Mouse (Mus musculus) layer of hippocampus, adult 18-20 months (tissue): ENCODE results near the gene Agmo. TPM values are rescaled to one million over a fixed set of nuclear protein-coding genes. Genes with fewer than 3 reads are reported as not detected.
A peak's percentile ranks its signal among the peaks of the same experiment; 100 is the strongest.

Source experiments
- DNase-seq, 2 experiments: peaks; one replicate each; pipeline ENCODE4 v3.0.0; 2022; ENCODE audit warnings: low spot score in 2 of 2
- long read RNA-seq: library from polyadenylated mRNA; stranded (forward); transcript quantifications from one replicate; pipeline ENCODE4 v2.0.0, GENCODE M21; 2021
- total RNA-seq, 2 experiments: library from RNA; stranded (reverse); gene quantifications; 2 replicates each; pipeline ENCODE4 v1.2.3; 2021

Agmo gene
- total RNA-seq: 1 to 10 TPM; 6.6 to 6.8 TPM
- long read RNA-seq, transcript Agmo-201 (13 exons, 2,423 nt): major isoform, 9 of 10 reads
- long read RNA-seq, partial matches to known transcripts: 1 of 10 reads
- long read RNA-seq, other reads (novel, unspliced or antisense): 0 of 10 reads

GRCm38 (mm10) chr12:37241566-37242021 lies at the start of gene Agmo:
Gene Agmo (plus strand): TSS chr12:37241641.
- peak in 1 of 2 experiments; percentile 55 for DNase-seq

GRCm38 (mm10) chr12:37231119-37231518 lies 10.3 kb upstream of the Agmo start:
- DNase-seq: no peak

- DNase-seq: no peak
These were observed 371 bp upstream of the Agmo start for GRCm38 (mm10) chr12:37240975-37241565.

- no peak for DNase-seq
These were observed 1.0 kb downstream of the Agmo start for GRCm38 (mm10) chr12:37242484-37242883.

DNA sequence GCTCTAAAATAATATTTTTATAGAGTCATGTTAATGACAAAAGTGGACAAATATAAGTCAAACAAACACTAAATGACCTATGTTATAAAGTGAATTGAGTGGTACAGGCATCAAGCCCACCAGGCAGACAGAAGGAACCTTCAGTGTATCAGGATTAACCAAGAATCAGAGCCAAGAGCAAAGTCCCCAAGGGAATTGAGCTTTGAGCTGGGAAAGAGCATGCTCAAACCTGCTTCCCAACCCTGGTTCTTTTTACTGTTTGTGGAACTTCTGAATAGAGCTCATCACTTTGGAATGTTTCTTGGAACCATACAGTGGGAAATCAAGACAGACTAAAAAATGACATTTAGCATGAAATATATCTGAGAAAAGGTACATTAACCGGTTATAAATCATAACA lies 3.4 kb downstream of the Agmo start:
- DNase-seq: no peak

DNA sequence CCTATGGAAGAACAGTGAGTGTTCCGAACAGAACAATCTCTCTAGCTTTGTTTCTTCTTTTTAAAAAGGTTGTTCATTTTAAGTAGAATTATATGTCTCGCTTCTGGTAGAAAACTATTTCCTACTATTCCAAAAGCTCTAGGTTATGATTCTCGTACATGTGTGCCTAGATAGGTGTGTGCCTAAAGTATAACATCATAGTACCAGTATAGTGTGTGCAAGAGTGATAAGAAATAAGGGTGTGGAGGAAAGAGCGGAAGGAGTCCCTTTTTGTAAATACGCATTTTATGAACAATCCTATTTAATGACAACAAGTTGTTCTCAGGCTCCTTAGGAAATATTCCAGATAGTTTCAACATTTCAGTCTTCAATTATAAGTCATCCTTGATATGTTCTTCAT lies 10.2 kb downstream of the Agmo start:
- no peak for DNase-seq

DNA sequence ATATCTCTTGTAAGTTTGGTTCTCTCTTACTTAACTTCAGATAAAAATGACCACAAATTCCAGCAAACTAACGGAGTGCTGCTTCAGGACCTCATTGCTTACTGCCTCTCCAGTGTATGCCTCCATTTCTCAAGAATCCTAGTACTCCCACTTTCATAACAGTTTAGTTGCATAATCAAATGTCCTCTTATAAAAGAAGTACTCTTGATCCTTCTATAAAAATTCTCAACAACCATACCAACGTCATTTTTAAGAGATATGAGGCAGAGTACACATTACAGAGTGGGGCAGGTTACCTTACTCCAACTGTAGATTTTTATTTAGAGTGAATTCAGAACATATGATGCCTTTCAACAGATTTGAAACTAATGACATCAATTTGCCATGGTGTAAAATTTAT lies 15.7 kb downstream of the Agmo start:
- DNase-seq: no peak

- no peak for DNase-seq
These were observed 18.5 kb downstream of the Agmo start for GRCm38 (mm10) chr12:37259771-37260528.

DNA sequence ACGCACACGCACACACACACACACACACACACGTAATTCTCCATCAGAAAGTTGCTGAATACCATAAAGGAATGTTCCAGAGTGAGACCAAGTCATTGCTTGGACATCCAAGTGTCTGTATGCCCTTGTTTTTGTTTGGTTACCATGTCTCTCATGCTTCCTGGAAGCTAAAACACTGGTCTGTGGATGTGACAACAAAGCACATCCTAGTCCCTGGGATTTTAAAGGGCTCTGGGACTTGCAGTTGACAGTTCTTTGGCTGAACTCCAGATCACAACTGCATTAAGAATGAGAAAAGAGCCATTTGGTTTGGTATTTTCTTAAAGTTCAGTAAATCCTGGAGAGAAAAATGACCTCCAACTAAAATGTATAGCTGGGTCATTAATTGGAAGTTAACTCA lies 22.2 kb downstream of the Agmo start:
- DNase-seq: no peak

GRCm38 (mm10) chr12:37268636-37269152 lies 27.3 kb downstream of the Agmo start:
- DNase-seq: no peak

GRCm38 (mm10) chr12:37272660-37273059 lies 31.2 kb downstream of the Agmo start:
- DNase-seq: no peak

GRCm38 (mm10) chr12:37273964-37274657 lies 32.7 kb downstream of the Agmo start:
- no peak for DNase-seq

DNA sequence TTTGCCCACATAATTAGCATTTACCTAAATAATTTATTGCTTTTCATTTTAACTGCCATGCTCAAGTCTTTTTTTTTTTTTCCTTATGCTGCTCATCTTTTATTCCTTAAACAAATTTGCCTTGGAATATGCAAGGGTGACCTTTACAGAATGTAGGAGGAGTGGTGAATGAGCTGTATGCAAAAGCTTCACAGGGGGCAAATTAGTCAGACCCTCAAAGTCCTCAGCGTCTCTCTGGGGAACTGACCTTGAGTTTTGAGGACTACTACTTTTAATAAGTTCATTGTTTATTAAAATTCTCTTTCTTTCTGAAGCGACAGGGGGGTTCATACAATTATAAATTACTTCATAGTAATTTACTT lies 33.2 kb downstream of the Agmo start:
- no peak for DNase-seq

DNA sequence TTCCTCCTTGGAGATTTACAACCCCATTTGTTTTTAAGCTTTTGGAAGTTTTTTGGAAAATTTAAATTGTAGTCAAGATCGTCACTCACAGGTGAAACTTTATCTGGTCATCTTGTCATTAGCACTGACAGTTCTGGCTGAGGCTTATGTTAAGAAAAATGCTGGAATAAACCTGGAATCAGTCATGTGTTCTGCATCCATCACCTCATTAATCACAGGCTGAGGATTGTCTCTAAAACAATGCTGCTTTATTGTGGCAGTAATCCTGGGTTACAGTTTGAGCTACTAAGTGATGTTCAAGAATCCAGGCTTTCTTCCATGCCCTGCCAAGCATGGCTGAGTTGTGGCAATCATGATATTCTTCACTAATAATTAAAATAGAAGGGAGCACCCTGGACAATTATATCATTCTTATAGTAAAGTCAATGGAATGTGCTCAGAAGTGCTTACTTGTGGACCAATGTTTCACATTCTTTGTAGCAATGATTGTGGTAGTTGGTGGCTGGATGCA lies 65.6 kb downstream of the Agmo start:
- no peak for DNase-seq

DNA sequence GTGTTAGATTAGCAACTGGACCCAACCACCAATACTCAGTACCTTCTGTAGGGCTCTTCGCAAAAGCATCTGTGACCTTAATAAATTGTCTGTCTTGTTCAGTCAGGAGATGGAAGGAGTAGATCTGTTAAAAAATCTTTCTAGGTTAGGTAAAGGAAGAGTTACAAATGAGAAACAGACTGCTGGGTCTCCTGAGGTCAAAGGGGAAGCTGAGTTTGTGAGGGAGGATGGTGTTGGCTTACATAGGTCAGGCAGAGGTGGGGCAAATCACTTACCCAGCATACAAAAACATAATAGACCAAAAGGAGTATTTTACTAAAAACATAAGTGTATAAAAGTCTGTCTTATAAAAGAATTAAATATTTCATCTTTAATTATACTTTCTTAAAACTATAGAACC lies 69.3 kb downstream of the Agmo start:
- no peak for DNase-seq

GRCm38 (mm10) chr12:37322860-37323259 lies 81.4 kb downstream of the Agmo start:
- no peak for DNase-seq

GRCm38 (mm10) chr12:37334987-37335386 lies 93.5 kb downstream of the Agmo start:
- no peak for DNase-seq

GRCm38 (mm10) chr12:37344225-37344624 lies 102.8 kb downstream of the Agmo start:
- no peak for DNase-seq

DNA sequence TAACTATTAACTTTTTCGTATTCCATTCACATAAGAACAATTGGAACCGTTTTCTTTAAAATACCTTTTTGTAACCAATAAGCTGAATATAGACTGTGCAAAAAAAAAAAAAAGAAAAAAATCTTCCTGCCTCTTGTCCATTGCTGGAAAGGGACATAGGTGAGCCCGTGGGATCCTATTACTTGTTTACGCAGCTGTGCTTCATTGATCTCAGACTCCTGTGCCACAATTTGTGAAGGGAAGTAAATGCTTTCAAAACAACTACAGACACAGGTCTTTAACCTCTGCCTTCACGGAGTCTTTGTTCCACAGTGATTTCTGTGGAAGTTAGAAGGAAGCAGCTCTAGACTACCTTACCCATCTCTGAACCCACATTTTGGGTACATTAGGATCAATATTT lies 104.3 kb downstream of the Agmo start:
- DNase-seq: no peak

DNA sequence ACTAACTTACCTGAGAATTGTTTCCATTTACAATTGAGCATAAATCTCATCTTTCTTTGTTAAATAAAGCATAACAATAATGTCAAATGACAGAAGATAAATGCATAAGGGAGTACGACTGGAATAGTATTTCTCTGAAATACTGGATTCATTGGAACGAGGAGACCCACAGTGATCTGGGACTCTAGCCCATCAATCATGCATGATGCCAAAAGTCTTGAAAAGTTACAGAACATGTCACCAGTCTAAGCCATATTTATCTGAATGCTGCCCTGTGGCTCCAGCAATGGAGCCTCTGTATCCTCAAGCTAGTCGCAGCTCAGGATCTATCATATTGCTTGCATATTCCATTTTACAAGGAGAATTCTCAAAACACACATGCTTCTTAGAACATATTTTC lies 150.9 kb downstream of the Agmo start:
- DNase-seq: no peak

DNA sequence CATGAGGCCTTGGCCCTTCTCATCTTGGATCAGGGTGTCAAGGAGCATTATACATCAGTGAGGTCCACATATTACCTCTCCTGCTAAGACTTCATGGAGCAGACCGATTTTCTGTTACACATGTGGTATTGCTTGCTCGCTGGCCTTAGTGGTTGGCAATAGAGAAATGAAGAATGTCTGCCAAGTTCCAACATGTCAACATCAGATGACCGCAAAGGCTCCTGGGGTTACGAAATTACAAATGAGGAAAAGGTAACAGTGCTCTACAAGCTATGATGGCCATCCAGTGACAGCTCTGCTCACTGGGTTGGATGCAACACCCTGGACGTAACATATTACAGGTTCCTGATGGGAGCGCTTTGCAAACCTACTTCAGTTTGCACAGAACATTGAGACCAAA lies 161.1 kb downstream of the Agmo start:
- DNase-seq: no peak

DNA sequence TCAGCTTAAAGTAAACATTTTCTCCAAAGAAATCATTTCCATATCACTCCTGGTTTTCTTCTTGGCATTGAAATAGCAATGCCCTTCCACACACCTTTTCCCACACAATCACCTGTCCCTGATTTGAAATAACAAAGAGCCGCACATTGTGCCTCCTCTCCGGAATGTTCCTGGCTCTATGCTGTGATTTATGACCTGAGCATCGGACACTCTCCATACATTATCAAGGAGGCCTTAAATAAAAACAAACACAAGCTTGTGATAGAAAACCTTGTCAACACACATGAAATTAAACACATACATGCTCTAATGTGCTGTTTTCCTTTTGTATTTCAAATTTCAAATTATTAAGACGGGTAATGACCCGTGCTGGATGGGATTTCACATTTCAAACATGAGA lies 184.9 kb downstream of the Agmo start:
- no peak for DNase-seq
